Comparison of ENCODE assay signal across 24 mouse cellular contexts in genomic region chr15:96475571-96475972, GRCm38 (mm10). TPM values are rescaled to one million over a fixed set of nuclear protein-coding genes. Genes with fewer than 3 reads are reported as not detected.
DNase-seq lines count a peak whose midpoint lies in the region; ATAC-seq and TF ChIP-seq lines count a peak whose summit lies in the region.
"Had no signal": no experiment of that assay in that cellular context is flagged by ENCODE, and none has a peak within 500 bp of the region (broad histone marks: within the 10 kb centered on the region; RNA-seq: fewer than 3 reads in every experiment).

No protein-coding gene starts in this region.

- no peak for TF ChIP-seq POLR2A in bone marrow macrophage, adult 2 months (IDR thresholded peaks at IDR 0.05; ENCODE audit: borderline replicate concordance, low read depth, low read length)

- no peak overlapping the region for H3K4me3 ChIP-seq in heart, embryonic 10.5 days
- no peak overlapping the region for H3K4me3 ChIP-seq in bone marrow macrophage, adult 2 months (ENCODE audit: insufficient read depth, low read length)
- H3K4me3 ChIP-seq: embryonic facial prominence, embryonic 12.5 days; erythroblast, embryonic 14.5 days; forebrain, embryonic 15.5 days; left cerebral cortex, adult 2 months had no signal

- no peaks in the 10 kb centered on the region for H3K27me3 ChIP-seq in heart, embryonic 10.5 days (ENCODE audit: insufficient read depth, poor library complexity, severe bottlenecking)
- H3K27me3 ChIP-seq: embryonic facial prominence, embryonic 12.5 days; forebrain, embryonic 15.5 days had no signal

- peak; percentile 83 for ATAC-seq in megakaryocyte, adult 5-6 weeks (ENCODE audit: poor library complexity, severe bottlenecking)
- ATAC-seq: forebrain, embryonic 15.5 days; midbrain, embryonic 16.5 days had no signal

- no peak overlapping the region for H3K27ac ChIP-seq in heart, embryonic 10.5 days
- H3K27ac ChIP-seq in bone marrow macrophage, adult 2 months (ENCODE audit: insufficient read depth, low read depth, low read length) = peak overlapping the region; percentile 93
- H3K27ac ChIP-seq: embryonic facial prominence, embryonic 12.5 days; forebrain, embryonic 15.5 days; hindbrain, embryonic 14.5 days; left cerebral cortex, adult 2 months had no signal

- 85% methylated on average over 7 of the region's 7 CpGs for WGBS in heart, embryonic 10.5 days

- H3K9me3 ChIP-seq in heart, embryonic 10.5 days = no peaks in the 10 kb centered on the region
- H3K9me3 ChIP-seq: embryonic facial prominence, embryonic 12.5 days; forebrain, embryonic 15.5 days had no signal

- peak; percentile 92 for DNase-seq in heart, adult 11 months
- DNase-seq in heart, embryonic 10.5 days (ENCODE audit: low spot score) = no peak
- peak; percentile 82 for DNase-seq in A20 (ENCODE audit: low read depth, low spot score)
- no peak for DNase-seq in testis, postnatal 14 days (ENCODE audit: low spot score)
- no peak for DNase-seq in adrenal gland, postnatal 25 days
- no peak for DNase-seq in kidney, postnatal 36 days
- DNase-seq: adrenal gland, postnatal 10 days; cerebellum, adult 2 months; gastrocnemius, postnatal 36 days; heart, postnatal 10 days; kidney, adult 8-10 months; kidney, postnatal 14 days; left cerebral cortex, postnatal 4 days; retina, postnatal 1 day; thymus, adult 18-20 months; thymus, postnatal 4 days had no signal

- H3K4me1 ChIP-seq in heart, embryonic 10.5 days = no peaks in the 10 kb centered on the region; the same call in 1 of the 2 replicates
- peaks cover 19% of the 10 kb centered on the region for H3K4me1 ChIP-seq in bone marrow macrophage, adult 2 months (ENCODE audit: control insufficient read depth, insufficient read depth, low read length)
- H3K4me1 ChIP-seq: embryonic facial prominence, embryonic 12.5 days; forebrain, embryonic 15.5 days had no signal

- TF ChIP-seq CTCF in bone marrow macrophage, adult 2 months (IDR thresholded peaks at IDR 0.05; ENCODE audit: low read depth, low read length) = no peak

- H3K36me3 ChIP-seq in heart, embryonic 10.5 days = no peaks in the 10 kb centered on the region
- H3K36me3 ChIP-seq: embryonic facial prominence, embryonic 12.5 days; forebrain, embryonic 15.5 days had no signal

RNA-seq across cellular contexts. Expression of gene Scaf11, which starts 14.9 kb away (rescaled TPM):
- 77.2 and 93.0 TPM in 2 replicates for polyA plus RNA-seq in heart, embryonic 10.5 days (2016; fragmentation: Nextera tagmentation; extraction: Ambion mirVana)
- polyA plus RNA-seq in bone marrow macrophage, adult 2 months (2012; ENCODE audit: insufficient read depth, insufficient read length, missing spikeins) = 54.7 and 56.0 TPM in 2 replicates
- total RNA-seq in megakaryocyte, adult 5-6 weeks (2015) = 81.0 and 82.3 TPM in 2 replicates
- 96.7 and 113 TPM in 2 replicates for total RNA-seq in megakaryocyte, adult 5-6 weeks (2017)
- 83.2 and 90.0 TPM in 2 replicates for total RNA-seq in adrenal gland, postnatal 25 days (2021)

Comparison
In these comparisons a context has a peak if more than half of its experiments do, and no peak if none do; other contexts are left out.
1. DNase-seq: peak in heart, adult 11 months (single experiment) and A20 (single experiment); none in heart, embryonic 10.5 days (single experiment), testis, postnatal 14 days (single experiment), adrenal gland, postnatal 25 days (single experiment) and kidney, postnatal 36 days (0 of 2).